Mouse (Mus musculus) testis, postnatal 10 days (tissue): ENCODE measurements around the gene Echdc1.
"Not testable (repeated sequence)": the region's sequence is repeated elsewhere in the genome, so short reads cannot be mapped to it uniquely, and the experiment has no call there.

Experiments
- DNase-seq: peaks from one replicate; pipeline ENCODE4 v3.0.0; 2021; ENCODE audit warnings: low spot score

Echdc1 gene

GRCm38 (mm10) chr10:29313064-29313638 lies at the start of gene Echdc1:
Gene Echdc1 (plus strand): TSS chr10:29313166.
- DNase-seq, result peak; percentile 90

- no peak for DNase-seq
Observed at GRCm38 (mm10) chr10:29281736-29282135, 31.2 kb upstream of the Echdc1 start.

DNA sequence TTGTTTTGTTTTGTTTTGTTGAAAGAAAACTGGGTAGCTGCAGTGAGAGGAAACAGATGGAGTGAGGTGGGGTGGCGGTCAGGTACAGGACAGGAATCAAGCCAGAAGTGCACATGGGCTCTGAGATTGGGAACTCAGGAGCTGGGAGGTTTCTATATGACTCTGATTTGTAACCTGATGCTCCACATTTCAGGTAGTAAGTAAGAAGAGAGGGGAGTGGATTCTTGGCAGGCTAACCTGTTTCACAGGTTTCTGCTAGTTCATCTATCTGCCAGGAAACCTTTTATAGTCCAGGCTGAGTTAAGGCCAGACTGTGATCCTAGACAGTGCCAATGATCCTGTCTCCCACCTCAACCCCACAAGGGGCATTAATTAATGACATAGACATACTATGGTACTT lies 27.2 kb upstream of the Echdc1 start:
- DNase-seq, result no peak

- no peak for DNase-seq
Observed at GRCm38 (mm10) chr10:29302230-29302629, 10.7 kb upstream of the Echdc1 start.

DNA sequence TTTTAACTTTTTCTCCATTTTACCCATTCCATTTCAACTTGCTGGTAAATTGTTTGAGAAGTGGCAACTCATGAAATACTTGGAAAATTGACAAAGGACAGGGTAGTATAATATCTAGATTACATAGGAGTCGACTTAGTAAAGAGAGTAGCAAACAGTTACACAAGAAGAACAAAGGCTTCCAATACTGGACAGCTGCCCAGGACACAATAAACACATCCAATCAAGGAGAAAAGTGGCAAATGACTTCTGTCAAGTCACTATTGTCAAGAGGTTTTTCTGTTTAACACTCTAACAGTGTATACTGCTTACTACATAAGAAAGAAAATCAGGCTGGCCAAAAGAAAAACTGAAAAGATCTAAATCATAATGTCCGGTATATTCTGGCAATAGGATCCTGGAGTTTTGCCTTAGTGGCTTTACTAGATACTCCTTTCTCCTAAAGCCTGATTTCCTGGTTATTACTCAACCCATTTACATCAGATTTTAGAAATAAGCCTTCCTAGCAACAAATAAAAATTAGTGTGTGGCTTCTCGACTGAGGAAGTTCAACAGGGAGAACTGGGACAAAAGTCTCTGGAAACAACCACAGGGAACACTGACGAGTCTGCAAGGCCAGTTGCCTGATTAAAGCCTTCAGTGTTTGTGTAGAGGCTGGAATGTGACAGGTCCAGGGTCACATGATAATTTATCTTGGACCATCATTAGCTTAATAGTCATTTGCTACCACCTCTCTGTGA lies 1.3 kb upstream of the Echdc1 start:
- no peak for DNase-seq

- no peak for DNase-seq
Observed at GRCm38 (mm10) chr10:29313905-29314304, 939 bp downstream of the Echdc1 start.

GRCm38 (mm10) chr10:29324817-29325216 lies 11.9 kb downstream of the Echdc1 start:
- DNase-seq, result no peak

- DNase-seq, result no peak
Observed at GRCm38 (mm10) chr10:29333836-29334235, 20.9 kb downstream of the Echdc1 start.

- peak; percentile 75 for DNase-seq
Observed at GRCm38 (mm10) chr10:29338355-29339056, 25.5 kb downstream of the Echdc1 start.

- no peak for DNase-seq
Observed at GRCm38 (mm10) chr10:29344232-29344631, 31.3 kb downstream of the Echdc1 start.

- no peak for DNase-seq
Observed at GRCm38 (mm10) chr10:29346638-29347037, 33.7 kb downstream of the Echdc1 start.

DNA sequence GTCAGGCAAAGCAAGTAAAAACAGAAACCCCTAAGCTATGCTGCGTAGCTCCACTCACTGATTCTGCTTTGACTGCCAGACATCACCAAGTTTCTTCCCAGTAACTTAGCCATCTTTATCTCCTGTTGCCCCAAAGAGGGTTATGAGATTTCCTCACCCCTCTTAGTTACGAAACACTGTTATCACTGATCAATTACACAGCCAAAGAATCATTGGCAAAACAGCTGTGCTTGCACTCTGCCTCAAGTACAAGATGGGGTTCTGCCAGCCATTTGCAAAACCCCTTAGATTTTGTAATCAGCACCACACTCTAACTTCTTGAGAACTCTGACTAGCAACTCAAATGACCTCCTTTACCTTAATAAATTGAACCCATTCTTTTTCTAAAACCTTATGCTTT lies 38.5 kb downstream of the Echdc1 start:
- DNase-seq, result no peak

DNA sequence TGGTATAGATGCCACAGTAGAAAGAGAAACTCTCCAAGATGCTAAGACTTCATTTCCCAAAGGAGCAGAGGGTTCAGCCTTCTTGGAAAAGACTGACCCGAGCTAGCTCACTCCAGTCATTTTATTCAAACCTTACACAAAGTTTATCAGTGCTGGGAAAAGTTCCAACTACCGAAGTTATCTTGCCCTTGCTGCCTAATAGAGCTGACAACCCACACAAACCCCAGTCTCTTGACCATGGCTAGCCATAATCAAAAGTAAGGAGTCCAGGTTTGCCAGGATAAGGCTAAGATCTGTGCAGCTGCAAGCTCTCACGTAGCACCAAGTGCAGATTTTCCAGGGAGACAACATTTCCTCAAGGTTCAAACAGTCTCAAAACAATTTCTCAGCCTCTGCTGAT lies 39.6 kb downstream of the Echdc1 start:
- DNase-seq, result no peak

GRCm38 (mm10) chr10:29354183-29354582 lies 41.2 kb downstream of the Echdc1 start:
- DNase-seq, result no peak

DNA sequence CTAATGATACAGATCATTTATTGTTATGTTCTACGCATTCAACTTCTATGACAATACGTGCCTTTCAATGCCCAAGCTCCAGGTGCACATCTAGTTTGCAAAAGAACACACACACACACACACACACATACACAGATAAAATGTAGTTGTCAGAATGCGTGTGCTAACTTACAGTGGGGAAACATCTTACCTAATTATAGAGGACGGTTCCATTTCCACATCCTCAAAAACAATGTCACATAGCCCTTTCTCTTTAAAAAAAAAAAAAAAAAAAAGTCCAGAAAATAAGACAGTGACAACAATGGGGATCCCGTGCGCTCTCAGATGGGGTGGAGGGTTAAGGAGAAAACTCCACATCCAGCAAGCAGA lies 48.1 kb downstream of the Echdc1 start:
- DNase-seq, result no peak

GRCm38 (mm10) chr10:29361464-29362196 lies 48.7 kb downstream of the Echdc1 start:
- DNase-seq, result peak; percentile 95

DNA sequence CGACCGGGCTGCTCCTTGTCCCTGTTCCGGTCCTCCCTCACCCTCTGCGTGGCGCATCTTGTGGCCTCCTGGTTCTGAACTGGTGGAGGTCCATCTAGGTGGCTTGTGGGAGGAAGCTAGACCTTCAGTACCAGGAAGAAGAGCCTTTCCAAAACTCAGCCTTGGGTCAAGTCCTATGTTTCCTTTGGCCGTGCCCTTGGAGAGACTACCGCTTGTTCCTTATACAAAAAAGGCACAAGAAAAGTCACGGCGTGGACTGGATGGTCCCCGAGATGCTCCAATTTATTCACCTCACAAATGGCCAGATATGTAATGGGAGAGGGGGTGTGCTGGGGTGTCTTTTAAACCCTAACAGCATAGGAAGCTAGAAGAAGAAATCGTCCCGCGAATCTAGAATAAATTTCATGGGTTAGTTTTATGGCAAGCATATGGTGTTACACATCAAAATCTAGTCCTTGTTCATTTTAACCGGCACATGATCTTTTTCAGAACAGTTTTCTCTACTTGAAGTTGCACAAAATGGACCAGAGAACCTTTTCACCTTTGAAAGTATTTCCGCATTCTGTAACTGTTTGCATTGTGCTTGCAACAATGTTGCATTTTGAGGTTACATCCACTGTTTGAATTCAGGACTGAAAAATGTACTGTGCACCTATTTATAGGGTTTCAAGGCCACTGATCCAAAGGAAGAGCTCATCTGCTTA lies 49.4 kb downstream of the Echdc1 start, which contains the start of gene Rnf146:
TSS of gene Rnf146 (minus strand) at position 246 of the 704 bp plus-strand sequence.
- DNase-seq, result no peak

- DNase-seq, result no peak
Observed at GRCm38 (mm10) chr10:29374065-29374464, 61.1 kb downstream of the Echdc1 start.

GRCm38 (mm10) chr10:29381558-29381957 lies 68.6 kb downstream of the Echdc1 start:
- DNase-seq, result no peak

GRCm38 (mm10) chr10:29394890-29395289 lies 81.9 kb downstream of the Echdc1 start:
- not testable (repeated sequence) for DNase-seq
